Mouse (Mus musculus): ENCODE measurements around the gene Ppt2. TPM values are rescaled to one million over a fixed set of nuclear protein-coding genes. Genes with fewer than 3 reads are reported as not detected.

The Ppt2 gene
- polyA plus RNA-seq, 1 experiment = 46.7 TPM

DNA sequence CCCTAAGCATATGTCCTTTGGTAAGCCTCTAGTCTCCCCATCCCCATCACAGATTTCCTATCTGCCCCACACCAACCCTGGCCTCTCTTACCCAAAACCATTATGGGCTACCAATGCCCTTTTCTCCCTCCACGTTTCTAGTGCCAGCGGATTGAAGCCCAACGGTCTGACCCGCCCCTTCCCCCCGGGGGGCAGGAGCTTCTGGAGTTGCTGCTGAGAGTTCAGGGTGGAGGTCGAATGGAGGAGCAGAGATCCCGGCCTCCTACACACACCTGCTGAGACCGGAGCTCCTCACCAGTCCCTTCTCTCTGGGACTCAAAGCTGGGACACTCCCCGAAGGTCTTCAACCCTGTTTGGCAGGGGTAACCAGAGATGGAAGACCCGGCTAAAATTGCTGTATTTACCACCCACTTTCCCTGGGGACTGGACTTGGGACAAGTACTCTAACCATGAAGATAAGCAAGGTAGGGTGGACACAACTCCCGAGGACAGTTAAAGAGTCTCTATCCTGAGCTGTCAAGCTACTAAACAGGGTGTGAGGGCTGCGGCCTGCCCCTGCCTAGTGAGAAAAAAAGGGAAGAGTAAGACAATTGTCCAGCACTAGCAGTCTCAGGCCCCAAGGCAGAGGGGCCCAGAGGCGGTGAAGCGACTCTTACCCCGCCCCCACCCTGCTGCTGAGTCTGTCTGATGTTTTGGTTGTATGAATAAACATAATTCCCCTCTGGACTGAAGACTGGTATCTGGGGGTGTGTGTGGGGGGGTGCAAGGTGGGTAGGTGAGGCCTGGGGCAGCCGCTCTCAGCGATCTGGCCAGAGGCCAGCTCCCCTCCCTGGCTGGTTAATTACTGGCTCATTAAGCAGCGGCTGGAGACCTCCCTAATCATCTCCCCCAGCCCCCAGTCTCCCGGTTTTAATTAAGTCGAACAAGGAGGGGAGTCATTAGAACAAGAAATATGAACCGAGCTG, 37.0 kb downstream of the Ppt2 start, which contains the start of gene Pbx2:
Gene Pbx2 (plus strand): TSS at position 238 of the 965 bp plus-strand sequence.
- TF ChIP-seq GATA1 (IDR thresholded peaks at IDR 0.05; ENCODE audit: low read length) = no peak

DNA sequence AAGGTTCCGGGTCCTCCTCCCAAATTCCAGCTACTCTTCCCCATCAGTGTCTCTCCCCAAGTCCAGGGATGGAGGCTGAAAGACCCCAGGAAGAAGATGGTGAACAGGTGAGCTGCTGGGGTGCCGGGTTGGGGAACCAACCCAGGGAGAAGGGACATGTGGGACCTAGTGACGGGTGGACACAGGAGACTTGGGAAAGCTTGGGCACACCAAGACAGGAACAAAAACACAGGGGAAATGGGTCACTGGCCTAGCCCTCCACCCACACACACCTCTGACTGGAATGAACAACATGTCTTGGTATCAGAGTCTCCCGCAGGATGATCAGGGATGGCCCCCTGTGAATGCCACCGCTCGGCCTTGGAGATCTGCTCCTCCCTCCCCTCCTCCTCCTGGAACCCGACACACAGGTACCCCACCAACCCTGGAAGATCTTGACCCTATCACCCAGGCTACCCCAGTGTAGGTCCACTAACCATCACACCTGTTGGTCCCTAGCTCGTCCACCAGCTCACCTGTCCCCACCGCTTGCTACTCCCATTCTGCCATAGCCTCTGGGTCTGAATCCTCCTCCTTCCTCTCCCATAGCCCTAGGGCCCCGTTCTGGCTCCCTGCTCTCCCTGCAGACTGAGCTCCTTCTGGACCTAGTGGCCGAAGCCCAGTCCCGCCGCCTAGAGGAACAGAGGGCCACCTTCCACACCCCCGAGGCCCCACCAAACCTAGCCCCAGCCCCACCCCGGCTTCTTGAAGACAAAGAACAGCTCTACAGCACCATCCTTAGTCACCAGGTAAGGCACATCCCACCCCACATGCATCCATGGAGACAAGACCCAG, 37.9 kb downstream of the Ppt2 start:
- TF ChIP-seq GATA1 (IDR thresholded peaks at IDR 0.05; ENCODE audit: low read length) = no peak

DNA sequence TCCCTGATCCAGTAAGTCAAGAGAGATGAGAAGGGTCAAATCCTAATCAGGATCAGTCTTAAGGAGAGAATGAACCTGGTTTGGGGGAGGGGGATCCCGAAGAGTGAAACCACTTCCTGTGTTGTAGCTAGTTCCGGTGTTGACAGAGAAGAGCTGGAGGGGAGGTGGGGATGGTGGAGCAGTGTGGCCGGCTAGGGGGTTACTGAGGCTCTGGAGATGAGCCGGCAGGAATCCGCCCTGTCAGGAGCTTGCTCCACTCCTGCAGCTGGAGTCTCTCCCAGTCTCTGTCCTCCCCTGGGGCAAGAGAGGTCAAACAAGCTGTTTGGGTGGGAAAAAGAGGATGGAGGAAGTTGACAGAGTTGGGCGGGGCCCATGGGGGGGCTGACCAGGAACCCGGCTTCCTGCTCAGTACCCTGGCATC, 38.6 kb downstream of the Ppt2 start, which contains the start of gene Gpsm3:
Gene Gpsm3 (plus strand): TSS at position 126 of the 421 bp plus-strand sequence.
- no peak for TF ChIP-seq GATA1 (IDR thresholded peaks at IDR 0.05; ENCODE audit: low read length)

DNA sequence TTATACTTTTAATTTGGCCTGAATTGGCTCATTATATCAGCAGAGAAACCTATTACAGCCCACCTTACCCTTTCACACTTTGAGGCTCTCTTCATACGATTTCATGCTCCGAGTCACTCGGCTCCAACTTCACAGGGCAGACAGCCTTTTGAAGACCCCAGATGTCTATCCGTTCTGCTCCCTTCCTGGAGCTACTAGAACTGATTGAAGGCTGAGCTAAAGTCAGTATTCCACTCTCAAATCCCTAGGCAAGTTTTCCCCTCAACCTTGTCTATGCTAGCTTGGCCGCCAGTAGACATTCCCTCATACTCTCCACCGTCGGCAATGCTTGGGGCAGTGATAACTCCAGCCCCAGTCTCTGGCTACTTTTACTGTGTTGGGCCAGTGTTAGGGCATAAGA, 39.1 kb downstream of the Ppt2 start:
- TF ChIP-seq GATA1 (IDR thresholded peaks at IDR 0.05; ENCODE audit: low read length) = no peak

DNA sequence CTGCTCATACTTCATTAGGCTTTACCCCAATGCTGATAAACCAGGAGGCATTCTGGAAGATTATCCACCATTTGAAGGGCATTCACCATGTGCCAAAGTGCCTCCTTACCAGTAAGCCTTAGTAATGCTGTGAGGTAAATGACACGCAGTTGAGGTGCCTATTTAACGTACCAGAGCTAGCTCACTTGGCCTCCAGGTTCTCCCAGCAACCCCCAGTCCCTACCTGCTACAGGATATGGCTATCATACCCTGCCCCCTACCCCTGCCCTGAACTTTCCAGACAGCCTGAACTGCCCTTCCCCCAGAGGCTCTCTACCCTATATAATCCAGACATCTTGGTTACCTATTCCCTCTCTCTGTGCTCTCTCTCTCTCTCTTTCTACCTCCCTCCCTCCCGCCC, 39.5 kb downstream of the Ppt2 start:
- TF ChIP-seq GATA1 (IDR thresholded peaks at IDR 0.05; ENCODE audit: low read length) = no peak

DNA sequence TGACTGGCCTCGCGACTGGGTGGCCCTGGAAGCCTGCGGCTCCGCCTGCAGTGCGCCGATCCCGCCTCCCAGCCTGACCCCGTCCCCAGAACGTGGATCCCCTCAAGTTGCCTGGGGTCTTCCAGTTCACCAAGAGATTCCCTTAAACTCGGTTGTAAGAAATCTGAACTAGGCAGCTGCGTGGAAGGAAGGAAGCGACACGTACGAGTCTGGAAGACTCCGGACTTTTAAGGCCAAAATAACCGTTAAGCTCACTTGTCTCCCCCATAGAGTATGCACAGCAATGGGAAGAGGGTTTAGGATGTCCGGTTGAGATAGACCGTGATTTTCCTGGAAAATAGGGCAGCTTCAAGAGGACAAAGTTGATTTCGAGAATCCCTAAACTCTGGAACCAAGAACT, 40.5 kb downstream of the Ppt2 start:
- TF ChIP-seq GATA1 (IDR thresholded peaks at IDR 0.05; ENCODE audit: low read length) = no peak

DNA sequence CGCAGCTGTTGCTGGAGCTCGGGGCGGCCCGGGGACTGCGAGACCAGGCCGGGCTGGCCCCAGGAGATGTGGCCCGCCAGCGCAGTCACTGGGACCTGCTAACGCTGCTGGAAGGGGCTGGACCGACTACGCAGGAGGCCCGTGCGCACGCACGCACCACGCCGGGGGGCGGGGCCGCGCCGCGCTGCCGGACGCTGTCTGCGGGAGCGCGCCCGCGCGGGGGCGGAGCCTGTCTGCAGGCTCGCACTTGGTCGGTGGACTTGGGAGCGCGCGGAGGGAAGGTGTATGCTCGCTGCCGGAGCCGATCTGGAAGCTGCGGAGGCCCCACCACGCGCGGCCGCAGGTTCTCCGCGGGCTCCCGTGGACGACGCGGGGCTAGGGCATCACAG, 40.9 kb downstream of the Ppt2 start:
- no peak for TF ChIP-seq GATA1 (IDR thresholded peaks at IDR 0.05; ENCODE audit: low read length)

DNA sequence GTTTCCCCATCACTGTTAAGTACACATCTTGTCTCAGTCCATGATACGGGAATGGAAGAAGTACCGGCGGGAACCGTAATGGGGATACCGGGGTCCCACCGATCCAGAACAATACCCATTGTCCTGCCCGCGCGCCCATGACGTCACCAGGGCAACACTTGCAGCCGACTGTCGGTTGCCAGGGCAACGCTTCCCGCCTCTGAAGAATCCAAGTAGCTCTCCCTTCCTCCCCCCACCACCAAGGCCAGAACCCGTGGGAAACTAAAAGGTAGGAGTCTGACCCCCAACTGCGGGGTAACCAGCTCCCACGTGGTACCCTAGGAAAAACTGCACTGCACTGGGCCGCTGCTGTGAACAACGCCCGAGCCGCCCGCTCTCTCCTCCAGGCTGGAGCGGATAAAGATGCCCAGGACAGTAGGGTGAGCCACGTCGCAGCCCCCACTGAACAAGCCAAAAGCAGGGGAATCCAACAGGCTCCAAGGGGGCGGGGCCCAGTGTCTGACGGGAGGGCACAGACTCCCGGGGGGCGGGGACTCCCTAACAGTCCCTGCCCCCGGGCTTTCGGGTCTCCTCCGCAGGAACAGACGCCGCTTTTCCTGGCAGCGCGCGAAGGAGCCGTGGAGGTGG, 41.4 kb downstream of the Ppt2 start:
- no peak for TF ChIP-seq GATA1 (IDR thresholded peaks at IDR 0.05; ENCODE audit: low read length)

DNA sequence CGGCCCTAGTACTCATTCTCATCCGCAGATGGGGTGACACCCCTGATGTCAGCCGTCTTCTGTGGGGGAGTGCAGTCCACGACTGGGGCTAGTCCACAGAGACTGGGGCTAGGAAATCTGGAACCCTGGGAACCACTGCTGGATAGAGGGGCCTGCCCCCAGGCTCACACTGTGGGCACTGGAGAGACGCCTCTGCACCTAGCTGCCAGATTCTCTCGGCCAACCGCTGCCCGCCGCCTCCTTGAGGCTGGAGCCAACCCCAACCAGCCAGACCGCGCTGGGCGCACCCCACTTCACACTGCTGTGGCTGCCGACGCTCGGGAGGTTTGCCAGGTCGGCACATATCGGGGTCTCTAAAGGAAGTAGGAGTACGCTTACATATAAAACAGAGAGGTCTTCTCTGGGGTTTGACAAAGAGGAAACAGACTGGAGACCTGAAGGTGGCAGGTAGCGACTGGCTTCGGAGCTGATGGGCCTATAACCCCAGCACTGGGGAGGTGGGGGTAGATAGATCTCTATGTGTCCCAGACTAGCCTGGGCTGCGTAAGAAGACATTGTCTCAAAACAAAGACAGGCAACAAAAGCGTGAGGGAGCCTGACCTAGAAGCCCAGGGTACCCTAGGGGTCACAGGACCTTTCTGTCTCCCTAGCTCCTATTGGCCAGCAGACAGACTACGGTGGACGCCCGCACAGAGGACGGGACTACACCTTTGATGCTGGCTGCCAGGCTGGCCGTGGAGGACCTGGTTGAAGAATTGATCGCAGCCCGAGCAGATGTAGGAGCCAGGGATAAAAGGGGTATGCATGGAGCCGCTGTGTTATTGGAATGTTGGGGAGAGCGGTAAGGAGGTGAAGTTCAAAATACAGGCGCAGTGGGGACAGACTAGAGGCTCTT, 42.2 kb downstream of the Ppt2 start:
- no peak for TF ChIP-seq GATA1 (IDR thresholded peaks at IDR 0.05; ENCODE audit: low read length)

DNA sequence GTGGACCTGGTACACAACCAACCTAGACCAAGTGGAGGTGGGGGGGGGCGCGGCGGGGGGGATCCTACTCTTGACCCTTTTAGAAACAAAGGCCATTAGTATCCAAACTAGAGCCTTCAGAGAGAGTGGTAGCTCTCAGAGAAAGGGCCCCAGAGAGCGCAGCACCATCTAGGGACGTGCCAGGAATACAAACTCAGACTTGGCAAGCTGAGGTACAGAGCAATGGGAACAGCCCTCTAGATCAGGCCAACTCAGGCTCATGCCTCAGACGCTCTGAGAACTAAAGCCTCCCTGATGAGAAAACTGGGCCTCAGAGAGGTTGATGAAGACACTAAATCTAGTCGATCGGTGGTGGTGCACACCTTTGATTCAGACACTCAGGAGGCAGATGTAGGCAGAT, 43.2 kb downstream of the Ppt2 start:
- TF ChIP-seq GATA1 (IDR thresholded peaks at IDR 0.05; ENCODE audit: low read length) = no peak

DNA sequence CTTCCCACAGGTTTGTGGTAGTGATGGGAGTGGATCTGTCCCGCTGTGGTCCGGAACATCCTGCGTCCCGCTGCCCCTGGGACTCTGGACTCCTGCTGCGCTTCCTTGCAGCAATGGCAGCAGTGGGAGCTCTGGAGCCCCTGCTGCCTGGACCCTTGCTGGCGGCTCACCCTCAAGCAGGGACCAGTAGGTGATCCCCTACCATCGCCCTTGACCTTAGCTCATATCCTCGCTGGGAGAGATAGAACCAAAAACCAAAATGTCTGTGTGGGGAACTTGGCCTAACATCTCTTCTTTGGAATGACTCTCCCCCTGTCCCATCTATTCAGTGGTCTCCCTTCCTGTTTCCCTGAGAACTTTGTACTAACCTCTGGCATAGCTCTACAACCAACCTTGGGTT, 44.5 kb downstream of the Ppt2 start:
- no peak for TF ChIP-seq GATA1 (IDR thresholded peaks at IDR 0.05; ENCODE audit: low read length)

DNA sequence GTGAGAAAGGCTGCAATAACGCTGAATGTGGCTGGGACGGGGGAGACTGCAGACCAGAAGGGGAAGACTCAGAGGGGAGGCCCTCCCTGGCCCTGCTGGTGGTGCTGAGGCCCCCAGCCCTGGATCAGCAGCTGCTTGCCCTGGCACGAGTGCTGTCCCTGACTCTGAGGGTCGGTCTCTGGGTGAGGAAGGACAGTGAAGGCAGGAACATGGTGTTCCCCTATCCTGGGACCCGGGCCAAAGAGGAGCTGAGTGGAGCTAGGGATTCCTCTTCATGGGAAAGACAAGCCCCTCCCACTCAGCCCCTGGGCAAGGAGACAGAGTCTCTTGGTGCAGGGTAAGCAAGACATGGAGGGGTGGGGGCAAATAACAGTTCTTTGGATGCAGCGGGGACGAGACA, 44.9 kb downstream of the Ppt2 start:
- no peak for TF ChIP-seq GATA1 (IDR thresholded peaks at IDR 0.05; ENCODE audit: low read length)

DNA sequence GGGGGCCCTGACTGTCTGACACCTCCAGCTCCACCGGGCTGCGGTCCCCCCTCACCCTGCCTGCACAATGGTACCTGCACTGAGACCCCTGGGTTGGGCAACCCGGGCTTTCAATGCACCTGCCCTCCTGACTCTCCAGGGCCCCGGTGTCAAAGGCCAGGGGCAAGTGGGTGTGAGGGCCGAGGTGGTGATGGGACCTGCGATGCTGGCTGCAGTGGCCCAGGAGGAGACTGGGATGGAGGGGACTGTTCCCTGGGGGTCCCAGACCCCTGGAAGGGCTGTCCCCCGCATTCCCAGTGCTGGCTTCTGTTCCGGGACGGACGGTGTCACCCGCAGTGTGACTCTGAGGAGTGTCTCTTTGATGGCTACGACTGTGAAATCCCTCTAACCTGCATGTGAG, 45.8 kb downstream of the Ppt2 start:
- no peak for TF ChIP-seq GATA1 (IDR thresholded peaks at IDR 0.05; ENCODE audit: low read length)

DNA sequence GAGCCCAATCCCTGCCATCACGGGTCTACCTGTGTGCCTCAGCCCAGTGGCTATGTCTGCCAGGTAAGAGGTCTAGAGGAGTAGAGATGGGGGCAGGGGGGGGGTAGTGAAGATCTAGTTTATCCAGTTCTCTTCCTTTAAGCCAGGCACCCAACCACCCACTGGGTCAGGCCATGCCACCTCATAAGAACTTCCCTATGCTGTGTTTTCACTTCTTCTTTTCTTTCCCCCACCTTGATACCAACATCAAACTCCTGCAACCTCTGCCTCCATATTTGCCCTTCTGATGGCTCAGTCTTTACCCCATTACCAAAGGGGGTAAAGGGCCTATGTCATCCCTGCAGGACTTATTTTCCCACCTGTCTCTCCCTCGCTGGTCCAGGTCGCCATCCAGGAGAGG, 50.2 kb downstream of the Ppt2 start:
- no peak for TF ChIP-seq GATA1 (IDR thresholded peaks at IDR 0.05; ENCODE audit: low read length)

DNA sequence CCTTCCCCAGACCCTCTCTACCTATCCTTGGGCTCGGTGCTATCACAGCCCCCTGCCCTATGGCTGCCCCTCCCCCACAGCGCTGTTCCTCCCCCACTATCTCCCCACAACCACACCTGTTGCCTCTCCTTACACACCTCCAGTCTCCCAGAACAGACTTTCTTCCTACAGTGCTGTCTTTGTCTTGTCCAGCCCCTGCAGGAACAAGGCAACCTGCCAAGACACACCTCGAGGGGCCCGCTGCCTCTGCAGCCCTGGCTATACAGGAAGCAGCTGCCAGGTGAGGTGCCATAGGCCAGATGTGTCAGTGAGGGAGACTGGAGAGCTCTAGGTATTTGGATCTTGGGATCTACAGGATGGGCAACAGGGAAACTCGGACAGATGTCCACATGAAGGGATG, 51.7 kb downstream of the Ppt2 start:
- no peak for TF ChIP-seq GATA1 (IDR thresholded peaks at IDR 0.05; ENCODE audit: low read length)

All from G1E-ER4 (cell line).